Mouse (Mus musculus): ENCODE results near the gene Mbd3.

- no peak for TF ChIP-seq CTCF (IDR thresholded peaks at IDR 0.05; ENCODE audit: control insufficient read depth, insufficient read depth, insufficient replicate concordance, low read depth, low read length)
- TF ChIP-seq POLR2A (IDR thresholded peaks at IDR 0.05; ENCODE audit: control insufficient read depth, low read depth, low read length): no peak
Measured at GRCm38 (mm10) chr10:80423562-80423961, 24.2 kb upstream of the Mbd3 start.
